Mouse (Mus musculus) hindbrain, embryonic 14.5 days (tissue): Measurements from ENCODE around the gene Ak9. TPM values are rescaled to one million over a fixed set of nuclear protein-coding genes. Genes with fewer than 3 reads are reported as not detected.

ENCODE experiments used
- ATAC-seq: fragments of 200-750 bp; cut with Nextera tagmentation; 2 replicates; pipeline ENCODE4 v1.8.0; 2017; ENCODE audit warnings: moderate number of reproducible peaks, mild to moderate bottlenecking, moderate TSS enrichment, moderate library complexity; ENCODE audit not compliant: low FRiP score
- DNase-seq: peaks from one replicate; pipeline ENCODE4 v3.0.0-alpha.2; 2015; ENCODE audit warnings: low spot score
- H3K27ac ChIP-seq: fragments of 300-500 bp; sonication (generic); 2 replicates; pipeline ENCODE4 v1.5.1; 2014; ENCODE audit warnings: mild to moderate bottlenecking, moderate library complexity
- H3K27me3 ChIP-seq: fragments of 300-500 bp; sonication (generic); 2 replicates; pipeline ENCODE4 v1.6.1; 2014; ENCODE audit warnings: mild to moderate bottlenecking, low read length, mixed read lengths; ENCODE audit not compliant: control insufficient read depth, insufficient read depth
- H3K36me3 ChIP-seq: fragments of 300-500 bp; sonication (generic); replicated peaks from 2 replicates; pipeline ENCODE4 v1.6.1; 2014; ENCODE audit not compliant: control insufficient read depth, insufficient read depth
- H3K4me1 ChIP-seq: fragments of 300-500 bp; sonication (generic); replicated peaks from 2 replicates; pipeline ENCODE4 v1.6.1; 2014; ENCODE audit warnings: antibody characterized with exemption, low read length, mixed read lengths; ENCODE audit not compliant: control insufficient read depth, insufficient read depth
- H3K4me2 ChIP-seq: fragments of 300-500 bp; sonication (generic); replicated peaks from 2 replicates; pipeline ENCODE4 v1.6.1; 2014; ENCODE audit warnings: mild to moderate bottlenecking, moderate library complexity
- H3K4me3 ChIP-seq: fragments of 300-500 bp; sonication (generic); replicated peaks from 2 replicates; pipeline ENCODE4 v1.5.1; 2014; ENCODE audit warnings: mild to moderate bottlenecking, low read length
- H3K9ac ChIP-seq: fragments of 300-500 bp; sonication (generic); 2 replicates; pipeline ENCODE4 v1.6.1; 2014
- H3K9me3 ChIP-seq: fragments of 300-500 bp; sonication (generic); 2 replicates; pipeline ENCODE4 v1.6.1; 2016; ENCODE audit warnings: low read length; ENCODE audit not compliant: control insufficient read depth
- WGBS: fragments of 180-500 bp; shearing (Covaris S2); extraction: QIAGEN DNeasy Blood & Tissue Kit; methylation state at CpG from one replicate; pipeline ENCODE4 v1.1.7; 2014; 5-methylcytosine and 5-hydroxymethylcytosine counted together
- polyA plus RNA-seq: library from polyadenylated mRNA; unstranded; fragments of >200 nt; fragmentation: Nextera tagmentation; extraction: Ambion mirVana; gene quantifications from 2 replicates; pipeline ENCODE4 v1.2.1, GENCODE M21; 2014

The Ak9 gene
- polyA plus RNA-seq, 1 experiment from 2014 or later: 0.37 TPM

DNA sequence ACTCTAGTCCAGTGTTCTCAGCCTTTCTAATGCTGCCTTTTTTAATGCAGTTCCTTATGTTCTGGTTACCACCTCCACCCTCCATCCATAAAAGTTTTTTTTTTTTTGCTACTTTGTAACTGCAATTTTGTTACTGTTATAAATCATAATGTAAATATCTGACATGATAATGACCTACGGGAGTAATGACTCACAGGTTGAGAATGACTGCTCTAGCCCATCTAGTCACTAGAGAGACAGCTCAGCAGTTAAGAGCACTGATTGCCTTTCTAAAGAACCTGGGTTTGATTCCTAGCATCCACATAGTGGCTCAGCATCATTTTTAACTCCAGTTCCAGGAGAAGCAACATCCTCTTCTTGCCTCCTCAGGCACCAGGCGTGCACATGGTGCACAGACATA is 21.7 kb upstream of the Ak9 start:
- Histone ChIP-seq H3K4me3 (no peak overlapping the region), H3K36me3 (0 out of 2 replicates have a peak, but pooled peaks cover under 1% of the 10 kb centered on the region), H3K9ac (no peak overlapping the region), H3K27me3 (no peaks in the 10 kb centered on the region), H3K4me2 (no peak overlapping the region), H3K9me3 (no peaks in the 10 kb centered on the region), H3K4me1 (no peaks in the 10 kb centered on the region; the same call in 1 of the 2 replicates), H3K27ac (no peak overlapping the region)
- ATAC-seq: no peak
- no peak for DNase-seq
- WGBS: 96% methylated on average over 2 of the region's 2 CpGs

DNA sequence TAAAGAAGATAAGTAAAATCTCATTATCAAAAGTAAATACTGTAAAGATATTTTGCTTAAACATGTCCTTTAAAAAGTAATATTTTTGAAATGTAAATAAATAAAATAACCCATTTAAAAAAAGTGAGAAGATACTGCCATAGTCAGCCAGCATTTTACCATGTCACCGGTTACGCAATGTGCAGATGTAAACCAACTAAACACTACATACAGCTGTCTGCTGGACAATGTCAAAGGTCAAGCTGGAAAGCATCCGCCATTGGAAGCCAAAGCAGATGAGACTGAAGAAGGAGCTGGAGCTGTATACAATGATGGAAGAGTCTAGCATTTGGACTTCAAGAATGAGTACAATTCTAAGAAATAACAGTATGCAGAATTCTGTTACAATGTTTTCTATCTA is 16.2 kb upstream of the Ak9 start:
- Histone ChIP-seq H3K4me2 (no peak overlapping the region), H3K27ac (no peak overlapping the region), H3K4me1 (no peaks in the 10 kb centered on the region), H3K9me3 (no peaks in the 10 kb centered on the region), H3K9ac (no peak overlapping the region), H3K36me3 (no peaks in the 10 kb centered on the region), H3K27me3 (no peaks in the 10 kb centered on the region), H3K4me3 (no peak overlapping the region)
- no peak for ATAC-seq
- WGBS: 93% methylated on average over 3 of the region's 3 CpGs
- DNase-seq: no peak

DNA sequence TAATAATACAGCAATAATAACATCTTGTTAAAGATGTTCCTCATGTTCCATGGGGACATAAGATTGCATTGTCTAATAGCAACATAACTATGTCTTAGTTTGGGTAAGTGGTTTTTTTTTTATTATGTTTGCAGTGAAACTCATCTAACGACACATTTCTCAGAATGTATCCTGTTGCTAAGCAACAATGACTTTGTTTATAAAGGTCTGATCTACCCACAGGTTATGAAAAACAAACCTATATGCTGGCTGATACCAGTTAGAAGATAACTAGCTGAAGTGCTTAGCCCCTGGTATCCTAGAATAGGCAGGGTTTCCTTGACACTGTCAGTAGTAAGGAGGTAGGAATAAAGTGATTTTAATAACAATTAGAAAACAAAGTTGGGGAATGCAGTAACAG is 15.7 kb upstream of the Ak9 start:
- no peaks in the 10 kb centered on the region for H3K27me3 ChIP-seq
- H3K27ac ChIP-seq: no peak overlapping the region
- no peak overlapping the region for H3K4me3 ChIP-seq
- no peak overlapping the region for H3K4me2 ChIP-seq
- DNase-seq (no peak), ATAC-seq (no peak)
- 64% methylated on average over 1 of the region's 1 CpGs for WGBS
- no peaks in the 10 kb centered on the region for H3K9me3 ChIP-seq
- H3K9ac ChIP-seq: 0 out of 2 replicates have a peak overlapping the region, but pooled peaks have one; percentile 9
- H3K36me3 ChIP-seq: no peaks in the 10 kb centered on the region
- H3K4me1 ChIP-seq: 0 out of 2 replicates have a peak, but pooled peaks cover 2% of the 10 kb centered on the region

DNA sequence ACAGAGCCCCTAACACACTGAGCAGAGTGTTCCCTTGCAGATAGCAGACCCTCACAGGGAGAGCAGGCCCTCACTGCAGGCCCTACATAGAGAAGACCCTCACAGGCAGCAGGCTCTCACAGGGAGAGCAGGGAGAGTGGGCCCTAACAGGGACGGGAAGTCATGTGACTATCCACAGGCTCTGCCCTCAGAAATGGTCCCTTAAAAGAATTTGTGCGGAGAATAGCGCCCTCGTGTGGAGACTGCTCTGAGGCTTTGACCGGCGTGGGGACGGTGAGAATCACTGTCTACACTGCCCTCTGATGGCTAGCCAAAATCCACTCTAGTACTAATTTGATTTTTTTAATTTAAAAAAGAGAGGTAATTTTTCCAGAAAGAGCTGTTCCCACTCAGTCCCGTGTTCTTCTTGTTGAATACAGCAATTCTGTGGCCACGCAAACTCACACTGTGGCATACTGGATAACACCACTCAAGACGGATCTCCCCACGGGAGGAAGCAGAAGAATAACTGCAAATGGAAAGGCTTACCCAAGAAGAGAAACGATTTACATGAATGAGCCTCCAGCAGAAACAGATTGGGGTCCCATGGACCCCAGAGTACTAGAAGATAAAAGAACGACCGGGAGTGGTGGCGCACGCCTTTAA is 14.9 kb upstream of the Ak9 start:
- Histone ChIP-seq H3K4me2 (no peak overlapping the region), H3K27ac (no peak overlapping the region), H3K27me3 (no peaks in the 10 kb centered on the region), H3K4me3 (no peak overlapping the region), H3K4me1 (0 out of 2 replicates have a peak, but pooled peaks cover 5% of the 10 kb centered on the region), H3K36me3 (no peaks in the 10 kb centered on the region), H3K9me3 (no peaks in the 10 kb centered on the region), H3K9ac (0 out of 2 replicates have a peak overlapping the region, but pooled peaks have one; percentile 9)
- ATAC-seq (peak; percentile 94), DNase-seq (peak; percentile 96)
- WGBS: 37% methylated on average over 16 of the region's 16 CpGs

DNA sequence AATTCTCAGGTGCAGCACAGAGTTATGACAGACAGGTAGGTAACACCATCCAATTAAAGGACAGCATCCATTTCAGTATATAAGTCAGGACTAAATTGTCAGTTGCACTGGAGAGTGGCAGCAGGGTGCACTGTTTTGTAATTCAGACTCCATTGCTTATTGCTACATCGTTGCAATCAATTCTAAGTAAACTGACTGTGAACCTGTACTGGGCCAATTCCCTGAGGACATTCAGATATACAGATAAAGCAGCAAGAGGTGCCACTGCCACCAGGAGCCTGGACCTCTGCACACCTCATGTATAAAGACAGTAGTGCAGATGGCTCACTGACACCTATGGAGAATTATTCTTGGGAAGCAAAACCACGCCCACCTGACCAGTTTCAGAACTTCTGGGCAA is 12.8 kb upstream of the Ak9 start:
- no peak overlapping the region for H3K4me3 ChIP-seq
- no peaks in the 10 kb centered on the region for H3K27me3 ChIP-seq
- peaks cover 15% of the 10 kb centered on the region for H3K4me1 ChIP-seq
- H3K4me2 ChIP-seq: no peak overlapping the region
- WGBS: 87% methylated on average over 2 of the region's 2 CpGs
- H3K9me3 ChIP-seq: no peaks in the 10 kb centered on the region
- no peak overlapping the region for H3K9ac ChIP-seq
- H3K36me3 ChIP-seq: no peaks in the 10 kb centered on the region
- H3K27ac ChIP-seq: no peak overlapping the region
- DNase-seq (no peak), ATAC-seq (no peak)

DNA sequence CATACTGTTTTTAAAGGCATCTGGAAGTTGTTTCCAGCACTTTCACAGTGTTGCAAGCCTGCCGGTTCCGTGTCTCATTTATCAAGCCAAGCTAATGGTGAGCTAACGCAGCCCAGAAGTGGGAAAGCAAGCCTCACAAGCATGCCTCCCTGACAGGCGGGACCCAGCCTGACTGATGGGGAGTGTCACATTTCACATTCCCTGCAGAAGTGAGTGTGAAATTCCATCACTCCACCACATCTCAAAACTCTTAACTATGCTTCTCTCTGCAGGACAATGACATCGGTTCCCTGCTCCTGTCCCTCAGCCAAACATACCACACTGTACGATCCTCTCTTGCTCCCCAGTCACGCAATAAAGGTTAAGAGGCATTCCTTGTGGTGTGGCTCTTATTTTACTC is 10.8 kb upstream of the Ak9 start:
- no peak overlapping the region for H3K4me2 ChIP-seq
- peaks cover 15% of the 10 kb centered on the region for H3K4me1 ChIP-seq
- H3K27me3 ChIP-seq: no peaks in the 10 kb centered on the region
- no peaks in the 10 kb centered on the region for H3K36me3 ChIP-seq
- H3K9me3 ChIP-seq: no peaks in the 10 kb centered on the region
- H3K9ac ChIP-seq: no peak overlapping the region
- WGBS: 22% methylated on average over 7 of the region's 7 CpGs
- H3K27ac ChIP-seq: no peak overlapping the region
- ATAC-seq (no peak), DNase-seq (no peak)
- no peak overlapping the region for H3K4me3 ChIP-seq

DNA sequence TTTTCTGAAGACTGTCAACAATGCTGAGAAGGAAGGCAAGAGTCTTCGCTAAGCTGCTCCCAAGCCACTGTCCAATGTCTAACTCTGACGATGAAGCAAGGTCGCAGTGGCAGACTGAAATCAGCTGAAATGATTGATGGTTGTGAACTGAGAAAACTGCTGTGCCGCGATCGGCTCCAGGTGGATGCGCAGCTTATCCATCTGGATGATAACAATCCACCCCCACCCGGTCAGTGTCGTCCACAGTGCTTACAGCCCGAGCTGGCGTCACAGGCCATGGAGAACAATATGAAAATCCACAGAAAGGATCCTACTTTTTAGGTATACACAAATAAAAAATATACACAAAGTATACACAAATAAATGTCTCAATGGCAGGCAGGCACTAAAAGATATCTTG is 9.0 kb upstream of the Ak9 start:
- H3K4me2 ChIP-seq: peak overlapping the region; percentile 33
- ATAC-seq: no peak
- H3K36me3 ChIP-seq: no peaks in the 10 kb centered on the region
- H3K9ac ChIP-seq: peak overlapping the region; percentile 34
- peaks cover 15% of the 10 kb centered on the region for H3K4me1 ChIP-seq
- DNase-seq: no peak
- H3K27me3 ChIP-seq: no peaks in the 10 kb centered on the region
- H3K27ac ChIP-seq: peak overlapping the region; percentile 59
- no peaks in the 10 kb centered on the region for H3K9me3 ChIP-seq
- 44% methylated on average over 11 of the region's 11 CpGs for WGBS
- H3K4me3 ChIP-seq: no peak overlapping the region

DNA sequence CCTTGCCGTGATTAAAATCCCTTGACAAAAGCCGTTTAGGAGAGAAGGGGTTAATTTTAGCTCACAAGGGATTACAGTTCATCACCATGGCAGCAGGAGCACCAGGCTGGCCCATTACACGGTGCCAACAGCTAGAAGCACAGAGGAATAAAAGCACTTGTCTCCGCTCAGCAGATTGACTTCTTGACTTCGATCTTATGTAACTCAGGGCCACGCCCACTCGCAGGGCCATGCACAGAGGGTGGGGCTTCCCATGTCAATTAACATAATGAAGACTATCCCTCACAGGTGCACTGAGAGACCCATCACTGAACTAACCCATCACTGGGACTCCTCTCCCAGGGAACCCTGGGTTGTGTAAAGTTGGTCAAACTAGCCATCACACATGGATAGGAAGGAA is 8.6 kb upstream of the Ak9 start:
- H3K4me2 ChIP-seq: peak overlapping the region; percentile 33
- H3K4me3 ChIP-seq: no peak overlapping the region
- no peaks in the 10 kb centered on the region for H3K36me3 ChIP-seq
- peaks cover 15% of the 10 kb centered on the region for H3K4me1 ChIP-seq
- ATAC-seq: peak; percentile 70; the same call in 1 of the 2 replicates
- H3K9me3 ChIP-seq: no peaks in the 10 kb centered on the region
- no peaks in the 10 kb centered on the region for H3K27me3 ChIP-seq
- WGBS: 19% methylated on average over 7 of the region's 7 CpGs
- peak; percentile 55 for DNase-seq
- peak overlapping the region; percentile 59; the same call in 1 of the 2 replicates for H3K27ac ChIP-seq
- H3K9ac ChIP-seq: peak overlapping the region; percentile 34

DNA sequence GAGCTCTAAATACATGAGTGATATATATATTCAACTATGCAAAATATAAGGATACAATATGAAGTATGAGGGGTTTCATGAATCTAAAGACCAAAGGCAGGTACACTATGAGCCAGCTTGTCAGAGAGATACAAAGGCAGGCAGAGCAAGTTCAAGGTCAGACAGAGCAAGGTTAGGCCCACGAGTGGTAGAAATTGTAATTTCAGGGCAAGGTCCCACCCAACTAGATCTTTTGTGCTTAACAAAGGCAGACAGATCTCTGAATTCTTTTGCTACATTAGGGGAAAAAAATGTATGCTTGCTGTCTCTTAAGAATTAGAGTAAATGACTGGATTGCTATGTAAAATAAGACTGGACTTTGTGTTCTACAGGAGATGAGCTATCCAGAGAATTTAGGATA is 3.6 kb upstream of the Ak9 start:
- no peaks in the 10 kb centered on the region for H3K27me3 ChIP-seq
- no peak for ATAC-seq
- no peaks in the 10 kb centered on the region for H3K36me3 ChIP-seq
- no peak overlapping the region for H3K4me2 ChIP-seq
- WGBS: 59% methylated on average over 1 of the region's 1 CpGs
- no peaks in the 10 kb centered on the region for H3K9me3 ChIP-seq
- no peak overlapping the region for H3K27ac ChIP-seq
- no peak for DNase-seq
- no peak overlapping the region for H3K9ac ChIP-seq
- peaks cover 11% of the 10 kb centered on the region for H3K4me1 ChIP-seq
- no peak overlapping the region for H3K4me3 ChIP-seq
